Mouse (Mus musculus) hindbrain, postnatal 0 days (tissue): ENCODE data around the gene Slc22a12. TPM values are rescaled to one million over a fixed set of nuclear protein-coding genes. Genes with fewer than 3 reads are reported as not detected.

Experiments used
- ATAC-seq: fragments of 200-750 bp; cut with Nextera tagmentation; 2 replicates; pipeline ENCODE4 v1.8.0; 2017; ENCODE audit warnings: mild to moderate bottlenecking, moderate TSS enrichment, moderate library complexity
- DNase-seq: peaks from one replicate; pipeline ENCODE4 v3.0.0-alpha.2; 2015; ENCODE audit warnings: low spot score
- H3K27ac ChIP-seq: fragments of 300-500 bp; sonication (generic); 2 replicates; pipeline ENCODE4 v1.5.1; 2014; ENCODE audit warnings: mild to moderate bottlenecking
- H3K27me3 ChIP-seq: fragments of 300-500 bp; sonication (generic); 2 replicates; pipeline ENCODE4 v1.6.1; 2014; ENCODE audit warnings: low read length, mixed read lengths; ENCODE audit not compliant: insufficient read depth
- H3K36me3 ChIP-seq: fragments of 300-500 bp; sonication (generic); 2 replicates; pipeline ENCODE4 v1.6.1; 2014; ENCODE audit warnings: low read length, mixed read lengths; ENCODE audit not compliant: insufficient read depth
- H3K4me1 ChIP-seq: fragments of 300-500 bp; sonication (generic); 2 replicates; pipeline ENCODE4 v1.6.1; 2014; ENCODE audit warnings: antibody characterized with exemption, low read length, mixed read lengths; ENCODE audit not compliant: insufficient read depth
- H3K4me2 ChIP-seq: fragments of 300-500 bp; sonication (generic); 2 replicates; pipeline ENCODE4 v1.6.1; 2014; ENCODE audit warnings: low read depth, mild to moderate bottlenecking, low read length, moderate library complexity, mixed read lengths
- H3K4me3 ChIP-seq: fragments of 300-500 bp; sonication (generic); 2 replicates; pipeline ENCODE4 v1.5.1; 2014; ENCODE audit warnings: low read length
- H3K9ac ChIP-seq: fragments of 300-500 bp; sonication (generic); replicated peaks from 2 replicates; pipeline ENCODE4 v1.6.1; 2014; ENCODE audit warnings: mild to moderate bottlenecking, low read length, moderate library complexity, mixed read lengths
- H3K9me3 ChIP-seq: fragments of 300-500 bp; sonication (generic); 2 replicates; pipeline ENCODE4 v1.6.1; 2016; ENCODE audit warnings: low read length, mixed read lengths
- CTCF ChIP-seq: IDR thresholded peaks from 2 replicates; pipeline ENCODE4 v1.5.1; 2016; ENCODE audit warnings: antibody characterized with exemption, control low read depth, low read depth
- WGBS: fragments of 180-500 bp; shearing (Covaris S2); extraction: QIAGEN DNeasy Blood & Tissue Kit; methylation state at CpG from one replicate; pipeline ENCODE4 v1.1.7; 2014; 5-methylcytosine and 5-hydroxymethylcytosine counted together
- polyA plus RNA-seq: library from polyadenylated mRNA; unstranded; fragments of >200 nt; fragmentation: Nextera tagmentation; extraction: Ambion mirVana; gene quantifications from 2 replicates; pipeline ENCODE4 v1.2.1, GENCODE M21; 2015
- total RNA-seq: library from RNA; depleted of rRNA; stranded (reverse); fragments of >200 nt; gene quantifications from 2 replicates; pipeline ENCODE4 v1.2.3, GENCODE M21; 2014

Slc22a12 gene
- total and polyA plus RNA-seq, 2 experiments from 2014 or later = 0.21 to 0.35 TPM

DNA sequence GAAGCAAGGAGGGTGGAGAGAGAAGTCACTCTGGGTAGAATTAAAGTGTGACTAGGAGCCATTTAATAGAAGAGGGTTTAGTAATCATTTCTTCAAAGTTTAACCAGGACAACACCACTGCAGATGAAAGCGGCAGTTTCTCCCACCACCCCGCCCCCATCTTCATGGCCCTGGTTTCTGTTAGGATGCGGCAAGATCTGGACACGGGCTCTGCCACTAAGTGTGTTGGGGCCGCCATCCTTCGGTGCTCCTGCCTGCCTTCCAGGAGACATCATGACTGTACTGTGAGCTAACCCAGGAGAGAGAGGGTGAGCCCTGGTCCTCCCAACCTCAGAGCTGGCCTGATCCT lies 177 bp upstream of the Slc22a12 start:
- Histone ChIP-seq H3K9ac (no peak overlapping the region), H3K4me3 (no peak overlapping the region), H3K27ac (peak overlapping the region; percentile 7; the same call in 1 of the 2 replicates), H3K9me3 (no peaks in the 10 kb centered on the region), H3K27me3 (no peaks in the 10 kb centered on the region), H3K36me3 (no peaks in the 10 kb centered on the region), H3K4me1 (peaks cover 5% of the 10 kb centered on the region), H3K4me2 (no peak overlapping the region)
- no peak for TF ChIP-seq CTCF
- WGBS = 95% methylated on average over 6 of the region's 6 CpGs
- ATAC-seq (no peak), DNase-seq (no peak)

DNA sequence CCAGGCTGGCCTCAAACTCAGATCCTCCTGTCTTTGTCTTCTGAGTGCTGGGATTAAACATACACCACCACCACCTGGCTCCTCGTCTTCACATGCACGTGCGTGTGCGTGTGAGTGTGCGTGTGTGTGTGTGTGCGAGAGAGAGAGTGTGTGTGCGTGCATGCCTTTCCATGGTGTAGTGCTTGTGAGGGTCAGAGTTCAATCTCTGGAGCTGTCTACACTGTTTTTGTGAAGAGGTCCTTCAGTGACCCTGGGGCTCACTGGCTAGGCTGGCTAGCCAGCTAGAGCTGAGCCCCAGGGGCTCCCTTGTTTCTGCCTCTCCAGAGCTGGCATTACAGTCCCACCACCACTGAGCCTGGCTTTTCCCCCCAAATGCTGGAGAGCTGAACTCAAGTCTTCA lies 1.3 kb downstream of the Slc22a12 start:
- DNase-seq = no peak
- TF ChIP-seq CTCF = no peak
- no peak overlapping the region for H3K9ac ChIP-seq
- H3K36me3 ChIP-seq = no peaks in the 10 kb centered on the region
- no peak overlapping the region for H3K4me2 ChIP-seq
- ATAC-seq = no peak
- WGBS = 96% methylated on average over 7 of the region's 7 CpGs
- no peaks in the 10 kb centered on the region for H3K9me3 ChIP-seq
- no peak overlapping the region for H3K27ac ChIP-seq
- H3K4me3 ChIP-seq = no peak overlapping the region
- peaks cover 4% of the 10 kb centered on the region; the same call in 1 of the 2 replicates for H3K4me1 ChIP-seq
- no peaks in the 10 kb centered on the region for H3K27me3 ChIP-seq

GRCm38 (mm10) chr19:6540191-6540590 lies 2.6 kb downstream of the Slc22a12 start:
- H3K4me1 ChIP-seq = no peaks in the 10 kb centered on the region
- H3K27me3 ChIP-seq = no peaks in the 10 kb centered on the region
- H3K9me3 ChIP-seq = no peaks in the 10 kb centered on the region
- no peak for TF ChIP-seq CTCF
- H3K4me3 ChIP-seq = no peak overlapping the region
- no peak for DNase-seq
- H3K4me2 ChIP-seq = no peak overlapping the region
- H3K36me3 ChIP-seq = no peaks in the 10 kb centered on the region
- ATAC-seq = no peak
- H3K9ac ChIP-seq = no peak overlapping the region
- 82% methylated on average over 6 of the region's 6 CpGs for WGBS
- no peak overlapping the region for H3K27ac ChIP-seq

- ATAC-seq (no peak), DNase-seq (no peak)
- Histone ChIP-seq H3K4me3 (no peak overlapping the region), H3K36me3 (no peaks in the 10 kb centered on the region), H3K4me1 (no peaks in the 10 kb centered on the region), H3K27me3 (no peaks in the 10 kb centered on the region), H3K27ac (no peak overlapping the region), H3K4me2 (no peak overlapping the region), H3K9ac (no peak overlapping the region), H3K9me3 (no peaks in the 10 kb centered on the region)
- no peak for TF ChIP-seq CTCF
- WGBS = 74% methylated on average over 4 of the region's 4 CpGs
These were observed 3.2 kb downstream of the Slc22a12 start for GRCm38 (mm10) chr19:6539592-6539991.

DNA sequence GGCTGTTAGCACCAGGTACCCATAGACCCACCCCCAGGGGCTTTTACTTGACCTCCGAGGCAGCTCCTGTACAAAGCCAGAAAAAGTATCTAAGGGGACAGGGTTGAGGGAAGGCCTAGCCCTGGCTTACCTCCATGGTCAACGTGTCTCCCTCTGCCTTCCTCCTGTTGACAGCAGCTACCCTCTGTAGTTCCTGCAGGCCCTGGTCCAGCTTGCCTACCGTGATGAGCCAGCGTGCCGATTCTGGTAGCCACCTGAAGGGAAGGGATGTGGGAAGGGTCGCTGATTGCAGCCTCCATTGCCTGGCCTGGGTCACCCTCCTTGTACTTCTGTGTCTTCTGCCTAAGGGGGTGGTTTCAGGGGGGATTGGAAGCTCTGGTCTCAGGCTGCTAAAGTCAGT lies 4.3 kb downstream of the Slc22a12 start:
- Histone ChIP-seq H3K27ac (no peak overlapping the region), H3K4me2 (no peak overlapping the region), H3K36me3 (no peaks in the 10 kb centered on the region), H3K27me3 (no peaks in the 10 kb centered on the region), H3K9me3 (no peaks in the 10 kb centered on the region), H3K4me3 (no peak overlapping the region), H3K4me1 (peaks cover 7% of the 10 kb centered on the region; the same call in 1 of the 2 replicates), H3K9ac (no peak overlapping the region)
- no peak for TF ChIP-seq CTCF
- WGBS = 91% methylated on average over 6 of the region's 6 CpGs
- ATAC-seq (no peak), DNase-seq (no peak)

DNA sequence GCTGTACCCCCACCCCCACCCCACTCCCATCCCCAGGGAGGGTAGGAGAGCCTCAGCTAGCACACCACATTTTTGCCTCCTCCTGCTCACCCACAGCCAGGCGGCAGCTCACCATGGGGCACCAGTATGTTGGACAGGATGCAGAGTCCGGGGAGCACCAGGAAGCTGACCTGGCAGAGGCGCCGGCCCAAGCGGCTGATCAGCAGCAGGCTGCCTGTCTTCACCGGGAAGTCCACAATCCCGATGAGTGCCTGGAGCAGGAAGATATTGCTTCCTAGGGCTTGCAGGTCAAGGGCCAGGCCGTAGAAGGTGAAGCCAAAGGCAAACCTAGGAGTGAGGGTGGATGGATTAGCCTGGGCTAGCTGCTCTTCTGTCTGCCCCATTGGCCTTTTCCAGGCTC lies 5.3 kb downstream of the Slc22a12 start:
- Histone ChIP-seq H3K9ac (no peak overlapping the region), H3K4me3 (no peak overlapping the region), H3K36me3 (no peaks in the 10 kb centered on the region), H3K27ac (no peak overlapping the region), H3K9me3 (no peaks in the 10 kb centered on the region), H3K4me2 (no peak overlapping the region), H3K27me3 (no peaks in the 10 kb centered on the region), H3K4me1 (peaks cover 16% of the 10 kb centered on the region; the same call in 1 of the 2 replicates)
- 65% methylated on average over 8 of the region's 8 CpGs for WGBS
- no peak for ATAC-seq
- no peak for DNase-seq
- no peak for TF ChIP-seq CTCF

DNA sequence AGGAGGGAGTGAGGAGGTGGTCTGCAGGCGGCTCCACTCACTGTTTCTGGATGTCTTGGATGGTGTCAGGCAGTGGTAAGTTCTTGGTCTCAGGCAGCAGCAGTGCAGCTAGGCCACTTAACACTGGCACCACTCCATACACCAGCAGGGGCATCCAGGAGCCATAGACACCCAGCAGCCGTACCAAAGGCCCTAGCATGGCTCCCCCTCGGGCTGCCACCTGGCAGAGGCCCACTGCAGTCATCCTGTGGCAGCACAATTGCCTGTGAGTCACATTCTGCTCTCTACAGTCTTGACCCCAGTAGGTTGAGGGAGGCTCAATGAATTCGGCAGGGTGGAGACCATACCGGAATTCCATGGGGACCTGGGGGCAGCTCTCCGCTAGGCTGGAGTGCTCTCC lies 6.1 kb downstream of the Slc22a12 start:
- H3K9me3 ChIP-seq = no peaks in the 10 kb centered on the region
- 0 out of 2 replicates have a peak overlapping the region, but pooled peaks have one; percentile 32 for H3K27ac ChIP-seq
- H3K27me3 ChIP-seq = no peaks in the 10 kb centered on the region
- WGBS = 46% methylated on average over 6 of the region's 6 CpGs
- H3K4me1 ChIP-seq = peaks cover 24% of the 10 kb centered on the region
- no peak overlapping the region for H3K4me3 ChIP-seq
- ATAC-seq = no peak
- no peak overlapping the region for H3K9ac ChIP-seq
- TF ChIP-seq CTCF = 0 out of 2 replicates have a peak, but pooled peaks have one; percentile 11
- no peak for DNase-seq
- no peaks in the 10 kb centered on the region for H3K36me3 ChIP-seq
- H3K4me2 ChIP-seq = no peak overlapping the region
